Mouse (Mus musculus) c-Kit-negative CD71-positive TER-119-positive erythroid progenitor cells, embryonic 14.5 days (primary cell): ENCODE data around the gene Clcn7.

Source experiments
- DNase-seq: peaks from one replicate; pipeline ENCODE4 v3.0.0-alpha.2; 2013; ENCODE audit warnings: low read depth, low spot score

Gene Clcn7

DNA sequence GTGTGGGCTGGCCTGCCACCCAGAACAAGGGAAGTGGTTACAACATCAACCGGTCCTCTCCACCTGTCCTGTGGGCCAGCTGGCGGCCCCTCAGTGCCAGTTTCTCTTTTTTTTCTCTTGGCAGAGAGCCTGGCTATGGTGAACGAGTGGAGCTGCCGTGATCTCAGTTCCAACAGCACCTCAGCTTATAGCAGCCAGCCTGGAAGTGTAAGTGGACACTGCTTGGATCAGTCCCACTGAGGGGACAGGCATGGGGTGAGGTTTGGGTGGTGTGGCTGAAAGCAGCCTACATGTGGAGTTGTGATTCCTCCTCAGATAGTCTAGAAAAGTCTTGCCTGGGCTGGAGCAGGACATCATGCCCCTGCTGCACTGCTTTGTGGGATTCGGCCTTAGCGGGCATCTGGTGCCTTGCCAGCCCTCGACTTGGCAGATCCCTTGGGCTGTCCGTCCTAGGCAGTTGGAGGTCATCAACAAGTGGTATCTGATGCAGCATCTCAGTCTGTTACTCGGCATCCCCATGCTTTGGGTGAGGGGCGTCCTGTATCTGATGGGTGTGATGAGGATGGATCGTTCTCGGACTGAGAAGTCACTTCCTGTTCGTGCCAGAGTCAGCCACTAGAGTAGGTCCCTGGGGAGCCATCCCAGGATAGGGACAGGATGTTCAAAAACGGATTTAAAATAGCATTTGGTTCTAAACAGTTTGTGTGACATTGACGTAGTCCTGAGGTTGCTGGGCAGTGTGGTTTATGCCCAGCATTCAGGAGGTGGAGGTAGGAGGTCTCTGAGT lies 77.7 kb downstream of the Clcn7 start:
- DNase-seq: no peak

DNA sequence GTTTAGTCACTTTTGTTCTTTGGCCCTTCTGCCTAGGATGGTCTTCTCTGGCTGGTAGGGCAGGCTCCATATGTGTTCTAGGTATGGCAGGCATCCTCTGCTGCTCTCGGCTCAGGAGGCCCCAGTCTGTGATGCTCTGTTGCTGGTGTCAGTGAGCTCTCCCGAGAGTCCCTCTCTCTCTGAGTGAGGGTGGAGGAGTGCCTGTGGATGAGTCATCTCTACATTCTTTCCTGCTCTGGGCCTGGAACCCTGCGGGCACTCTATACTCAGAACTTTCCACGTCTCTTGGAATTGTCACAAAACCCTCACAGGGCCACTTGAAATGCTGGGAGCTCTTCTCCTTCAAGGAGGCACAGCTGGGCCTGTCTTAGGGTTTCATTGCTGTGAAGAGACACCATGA lies 78.5 kb downstream of the Clcn7 start:
- DNase-seq: no peak
